Mouse (Mus musculus) CH12.LX (cell line): ENCODE results near the gene Dlg1. TPM values are rescaled to one million over a fixed set of nuclear protein-coding genes. Genes with fewer than 3 reads are reported as not detected.

Experiments used
- DNase-seq: peaks from one replicate; pipeline ENCODE4 v3.0.0-alpha.2; 2013; ENCODE audit errors: extremely low read depth
- H3K27ac ChIP-seq: 2 replicates; pipeline ENCODE4 v1.5.1; 2012; ENCODE audit warnings: low read depth, mild to moderate bottlenecking, control low read depth, moderate library complexity; ENCODE audit not compliant: insufficient read depth
- H3K27me3 ChIP-seq: replicated peaks from 2 replicates; pipeline ENCODE3; 2012; ENCODE audit warnings: inconsistent platforms
- H3K36me3 ChIP-seq, 2 experiments: replicated peaks in 1 of 2; 2 replicates each; pipeline versions ENCODE3 to v1.6.1; 2012; ENCODE audit warnings: inconsistent platforms in 1 of 2, low read length in 1 of 2, mild to moderate bottlenecking in 1 of 2, mixed read lengths in 1 of 2, moderate library complexity in 1 of 2; ENCODE audit not compliant: control insufficient read depth in 1 of 2, insufficient read depth in 1 of 2
- H3K4me1 ChIP-seq, 2 experiments: 2 replicates each; pipeline ENCODE4 v1.6.1; 2012; ENCODE audit warnings: inconsistent platforms in 1 of 2, moderate library complexity in 1 of 2; ENCODE audit not compliant: insufficient read depth in 2 of 2, control insufficient read depth in 1 of 2
- H3K4me2 ChIP-seq: 2 replicates; pipeline ENCODE4 v1.6.1; 2012; ENCODE audit warnings: low read depth, mild to moderate bottlenecking, control low read depth; ENCODE audit not compliant: poor library complexity, insufficient read depth, severe bottlenecking
- H3K4me3 ChIP-seq, 3 experiments: fragments of 150-350 bp in 1 of 3; sonication (generic) in 1 of 3; replicated peaks in 1 of 3; 2 replicates each; pipeline versions ENCODE3 to v1.5.1; 2011 to 2012; ENCODE audit warnings: low read depth in 2 of 3, low read length in 2 of 3, mild to moderate bottlenecking in 2 of 3, moderate library complexity in 2 of 3, control low read depth in 1 of 3, improper control_type of control experiment in 1 of 3, inconsistent platforms in 1 of 3, mixed read lengths in 1 of 3; ENCODE audit not compliant: poor library complexity in 1 of 3
- H3K79me2 ChIP-seq: replicated peaks from 2 replicates; pipeline ENCODE4 v1.6.1; 2012; ENCODE audit warnings: mild to moderate bottlenecking, moderate library complexity; ENCODE audit not compliant: control insufficient read depth, poor library complexity, insufficient read depth, severe bottlenecking; ENCODE audit errors: extremely low read depth
- H3K9ac ChIP-seq: 2 replicates; pipeline ENCODE4 v1.6.1; 2012; ENCODE audit warnings: low read depth, mild to moderate bottlenecking, control low read depth, moderate library complexity; ENCODE audit not compliant: insufficient read depth
- H3K9me3 ChIP-seq: replicated peaks from 2 replicates; pipeline ENCODE3; 2012; ENCODE audit warnings: low read length, inconsistent platforms, mixed read lengths
- BHLHE40 ChIP-seq: IDR thresholded peaks from 2 replicates; pipeline ENCODE4 v1.6.1; 2011; ENCODE audit warnings: mild to moderate bottlenecking, low read depth, low read length, improper control_type of control experiment
- CHD2 ChIP-seq: IDR thresholded peaks from 2 replicates; pipeline ENCODE4 v1.6.1; 2011; ENCODE audit warnings: low read length, improper control_type of control experiment
- E2F4 ChIP-seq: IDR thresholded peaks from 2 replicates; pipeline ENCODE4 v1.6.1; 2011; ENCODE audit warnings: low read depth, low read length, improper control_type of control experiment; ENCODE audit not compliant: insufficient replicate concordance
- ELF1 ChIP-seq: IDR thresholded peaks from 2 replicates; pipeline ENCODE4 v1.6.1; 2014; ENCODE audit warnings: low read depth, mild to moderate bottlenecking, inconsistent platforms, low read length, improper control_type of control experiment
- ETS1 ChIP-seq: conservative IDR thresholded peaks from 2 replicates; pipeline ENCODE4 v1.6.1; 2012; ENCODE audit warnings: low read depth, mild to moderate bottlenecking, inconsistent platforms, low read length, improper control_type of control experiment, moderate library complexity
- KAT2A ChIP-seq: IDR thresholded peaks from 2 replicates; pipeline ENCODE4 v1.6.1; 2012; ENCODE audit warnings: low read length, improper control_type of control experiment, inconsistent platforms; ENCODE audit not compliant: insufficient replicate concordance
- MAX ChIP-seq: IDR thresholded peaks from 2 replicates; pipeline ENCODE4 v1.6.1; 2011; ENCODE audit warnings: low read length, improper control_type of control experiment
- MAZ ChIP-seq: IDR thresholded peaks from 2 replicates; pipeline ENCODE4 v1.6.1; 2012; ENCODE audit warnings: low read depth, mild to moderate bottlenecking, inconsistent platforms, low read length, improper control_type of control experiment, moderate library complexity
- MYC ChIP-seq: IDR thresholded peaks from 2 replicates; pipeline ENCODE4 v1.6.1; 2011; ENCODE audit warnings: low read depth, mild to moderate bottlenecking, improper control_type of control experiment, low read length
- NELFE ChIP-seq: IDR thresholded peaks from 2 replicates; pipeline ENCODE4 v1.6.1; 2011; ENCODE audit warnings: low read depth, low read length, improper control_type of control experiment
- POLR2A ChIP-seq: IDR thresholded peaks from 2 replicates; pipeline ENCODE4 v1.6.1; 2011; ENCODE audit warnings: low read depth, mild to moderate bottlenecking, improper control_type of control experiment, low read length
- RAD21 ChIP-seq: IDR thresholded peaks from 2 replicates; pipeline ENCODE4 v1.6.1; 2011; ENCODE audit warnings: low read depth, mild to moderate bottlenecking, low read length, improper control_type of control experiment, moderate library complexity
- RCOR1 ChIP-seq: conservative IDR thresholded peaks from 2 replicates; pipeline ENCODE4 v1.6.1; 2012; ENCODE audit warnings: low read depth, mild to moderate bottlenecking, inconsistent platforms, low read length, improper control_type of control experiment
- SMC3 ChIP-seq: IDR thresholded peaks from 2 replicates; pipeline ENCODE4 v1.6.1; 2011; ENCODE audit warnings: low read depth, low read length, improper control_type of control experiment
- TBP ChIP-seq: conservative IDR thresholded peaks from 2 replicates; pipeline ENCODE4 v1.6.1; 2011; ENCODE audit warnings: low read depth, low read length, improper control_type of control experiment
- USF1 ChIP-seq: IDR thresholded peaks from 2 replicates; pipeline ENCODE4 v1.6.1; 2014; ENCODE audit warnings: low read depth, mild to moderate bottlenecking, inconsistent platforms, low read length, improper control_type of control experiment
- USF2 ChIP-seq: conservative IDR thresholded peaks from 2 replicates; pipeline ENCODE4 v1.6.1; 2011; ENCODE audit warnings: low read depth, low read length, improper control_type of control experiment
- ZKSCAN1 ChIP-seq: IDR thresholded peaks from 2 replicates; pipeline ENCODE4 v1.6.1; 2012; ENCODE audit warnings: low read depth, inconsistent platforms, low read length, improper control_type of control experiment, borderline replicate concordance
- ZMIZ1 ChIP-seq: IDR thresholded peaks from 2 replicates; pipeline ENCODE4 v1.6.1; 2012; ENCODE audit warnings: low read depth, mild to moderate bottlenecking, inconsistent platforms, low read length, improper control_type of control experiment
- dilution Hi-C: fragments of 300-500 bp; cut with MboI; formaldehyde crosslinking; loops from 2 replicates; pipeline ENCODE4 v1.14.3; 2020; ENCODE audit warnings: low sequenced_read_pairs; ENCODE audit not compliant: extremely low pct_unique_long_range_greater_than_20kb, extremely low pct_ligation_motif_present
- in situ Hi-C: fragments of 300-500 bp; cut with MboI; formaldehyde crosslinking; loops from 3 replicates; pipeline ENCODE4 v1.14.3; 2019; ENCODE audit warnings: low sequenced_read_pairs, low pct_ligation_motif_present, low pct_unique_long_range_greater_than_20kb, mixed read lengths
- polyA plus RNA-seq: library from polyadenylated mRNA; unstranded; fragments of >175 nt; gene quantifications from 2 replicates; pipeline ENCODE4 v1.2.1, GENCODE M21; 2012; ENCODE audit warnings: low read depth; ENCODE audit not compliant: insufficient read length
- total RNA-seq, 2 experiments: library from RNA; depleted of rRNA; stranded (reverse); fragments of 300-350 nt in 1 of 2; fragments of >200 nt in 1 of 2; gene quantifications; 2 replicates each; pipeline ENCODE4 v1.2.3; 2012 to 2014

Dlg1 gene
- total and polyA plus RNA-seq, 3 experiments: 29.0 to 47.9 (median 37.4) TPM

DNA sequence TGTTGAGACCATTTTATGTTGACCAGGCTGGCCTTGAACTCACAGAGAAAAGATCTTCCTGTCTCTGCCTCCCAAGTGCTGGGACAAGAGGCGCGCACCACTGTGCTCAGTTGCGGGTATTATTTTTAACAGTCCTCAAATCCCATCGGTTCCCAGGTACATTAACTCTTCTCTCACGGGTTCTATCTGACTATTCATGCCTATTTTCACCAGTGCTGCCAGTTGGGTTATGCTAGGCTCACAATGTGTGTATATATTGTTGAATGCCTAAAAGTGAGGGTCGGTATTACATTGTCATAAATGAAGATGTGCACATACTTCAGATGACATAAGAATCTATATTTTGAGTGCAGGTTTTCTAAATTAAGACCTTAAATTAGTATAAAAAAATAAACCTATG is 103.1 kb downstream of the Dlg1 start:
- Histone ChIP-seq H3K4me3 (no peak overlapping the region), H3K27me3 (no peaks in the 10 kb centered on the region), H3K36me3 (peaks cover 0 to 7% of the 10 kb centered on the region in 2 experiments), H3K4me1 (no peaks in the 10 kb centered on the region), H3K9me3 (no peaks in the 10 kb centered on the region), H3K27ac (no peak overlapping the region), H3K4me2 (no peak overlapping the region), H3K79me2 (0 out of 2 replicates have a peak, but pooled peaks cover 2% of the 10 kb centered on the region), H3K9ac (no peak overlapping the region)
- dilution Hi-C loops: no loop called here
- DNase-seq: no peak
- no peak for TF ChIP-seq BHLHE40
- TF ChIP-seq SMC3: no peak
- no peak for TF ChIP-seq RAD21
- TF ChIP-seq TBP: no peak
- TF ChIP-seq NELFE: no peak
- TF ChIP-seq POLR2A: no peak
- no peak for TF ChIP-seq MYC
- in situ Hi-C loops: no loop called here

DNA sequence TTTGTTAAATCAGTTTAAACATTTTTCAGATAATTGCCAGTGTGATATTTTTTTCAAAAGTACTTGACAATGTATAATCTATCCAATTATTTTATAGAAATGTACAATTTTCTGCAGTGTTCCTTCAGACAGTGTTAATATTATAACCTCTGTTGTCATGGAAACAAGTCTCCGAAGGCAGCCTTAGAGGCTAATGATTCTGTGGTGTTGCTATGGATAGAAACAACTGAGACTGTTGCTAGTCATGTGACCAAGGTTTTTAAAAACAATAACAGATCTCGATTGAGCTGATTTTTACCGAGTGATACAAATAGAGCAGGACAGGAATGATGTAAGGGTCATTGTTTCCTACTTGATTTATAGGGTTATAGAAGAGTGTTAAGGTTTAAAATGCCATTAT is 103.5 kb downstream of the Dlg1 start:
- Histone ChIP-seq H3K79me2 (0 out of 2 replicates have a peak, but pooled peaks cover 2% of the 10 kb centered on the region), H3K4me3 (no peak overlapping the region), H3K9me3 (no peaks in the 10 kb centered on the region), H3K9ac (no peak overlapping the region), H3K27ac (no peak overlapping the region), H3K4me2 (no peak overlapping the region), H3K27me3 (no peaks in the 10 kb centered on the region), H3K4me1 (no peaks in the 10 kb centered on the region), H3K36me3 (peaks cover 0 to 7% of the 10 kb centered on the region in 2 experiments)
- TF ChIP-seq RAD21 (no peak), SMC3 (no peak), ELF1 (no peak), MAZ (no peak), RCOR1 (no peak), E2F4 (no peak), MYC (no peak), NELFE (no peak), ZMIZ1 (no peak), USF2 (no peak), ZKSCAN1 (no peak), CHD2 (no peak), KAT2A (no peak)
- in situ Hi-C loops: no loop called here
- dilution Hi-C loops: no loop called here
- no peak for DNase-seq

DNA sequence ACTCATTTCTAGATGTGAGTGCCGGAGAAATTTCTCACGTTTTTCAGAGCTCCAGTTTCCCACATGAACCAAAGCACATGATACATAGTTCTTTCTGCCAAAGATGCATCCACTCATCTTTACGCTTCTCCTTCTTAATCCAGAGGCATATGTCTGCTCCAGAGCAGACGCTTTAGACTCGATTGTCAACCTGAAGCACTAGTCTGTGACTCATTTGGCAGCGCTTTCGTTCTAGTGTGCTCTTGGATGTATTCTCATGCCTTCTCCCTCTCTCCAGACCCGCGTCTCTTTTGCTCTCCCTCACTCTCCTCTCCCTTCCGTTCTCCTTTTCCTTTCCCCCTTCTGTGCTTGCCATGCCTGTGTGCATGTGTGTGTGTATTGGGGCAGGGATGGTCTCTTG is 112.7 kb downstream of the Dlg1 start:
- no peaks in the 10 kb centered on the region for H3K79me2 ChIP-seq
- TF ChIP-seq MAX (no peak), ETS1 (no peak), USF1 (no peak), E2F4 (no peak)
- no peak overlapping the region for H3K9ac ChIP-seq
- no peak overlapping the region for H3K4me3 ChIP-seq
- in situ Hi-C loops: no loop called here
- no peaks in the 10 kb centered on the region for H3K27me3 ChIP-seq
- H3K4me2 ChIP-seq: no peak overlapping the region
- peaks cover 0 to 7% of the 10 kb centered on the region in 2 experiments; a peak in 1 of 4 replicates for H3K4me1 ChIP-seq
- no peak for DNase-seq
- H3K9me3 ChIP-seq: no peaks in the 10 kb centered on the region
- H3K27ac ChIP-seq: no peak overlapping the region
- H3K36me3 ChIP-seq: peaks cover 0 to 1% of the 10 kb centered on the region in 2 experiments
- dilution Hi-C loops: no loop called here
